Mouse (Mus musculus): ENCODE measurements at regions not wholly inside any gene's neighbourhood (a gene's known extent, or its start where the extent isn't known, plus 50 kb on each side); places are given as distances from the start of the nearest gene placed in this dataset.
"Not testable (repeated sequence)": the region's sequence is repeated elsewhere in the genome, so short reads cannot be mapped to it uniquely, and the experiment has no call there.

GRCm38 (mm10) chr1:42539541-42540520, 155.7 kb upstream of the Pou3f3 start:
- peak; percentile 76 for DNase-seq (ENCODE audit: low read depth, low spot score)

- no peak for DNase-seq (ENCODE audit: low read depth, low spot score)
Observed at GRCm38 (mm10) chr1:42541991-42542390, 153.6 kb upstream of the Pou3f3 start.

GRCm38 (mm10) chr1:42542846-42543549, 152.6 kb upstream of the Pou3f3 start:
- no peak for DNase-seq (ENCODE audit: low read depth, low spot score)

- no peak for DNase-seq (ENCODE audit: low read depth, low spot score)
Observed at GRCm38 (mm10) chr1:42546879-42547278, 148.7 kb upstream of the Pou3f3 start.

- DNase-seq (ENCODE audit: low read depth, low spot score), result no peak
Observed at GRCm38 (mm10) chr1:42557301-42557700, 138.3 kb upstream of the Pou3f3 start.

GRCm38 (mm10) chr1:42567640-42568039, 127.9 kb upstream of the Pou3f3 start:
- no peak for DNase-seq (ENCODE audit: low read depth, low spot score)

- DNase-seq (ENCODE audit: low read depth, low spot score), result no peak
Observed at GRCm38 (mm10) chr1:42585191-42585590, 110.4 kb upstream of the Pou3f3 start.

- no peak for DNase-seq (ENCODE audit: low read depth, low spot score)
Observed at GRCm38 (mm10) chr1:42588499-42588898, 107.1 kb upstream of the Pou3f3 start.

- DNase-seq (ENCODE audit: low read depth, low spot score), result no peak
Observed at GRCm38 (mm10) chr1:42589442-42589841, 106.1 kb upstream of the Pou3f3 start.

- no peak for DNase-seq (ENCODE audit: low read depth, low spot score)
Observed at GRCm38 (mm10) chr1:42591855-42592254, 103.7 kb upstream of the Pou3f3 start.

- DNase-seq (ENCODE audit: low read depth, low spot score), result no peak
Observed at GRCm38 (mm10) chr1:42597065-42597464, 98.5 kb upstream of the Pou3f3 start.

GRCm38 (mm10) chr1:42599238-42599637, 96.3 kb upstream of the Pou3f3 start:
- DNase-seq (ENCODE audit: low read depth, low spot score), result no peak

- DNase-seq (ENCODE audit: low read depth, low spot score), result no peak
Observed at GRCm38 (mm10) chr1:42606251-42606650, 89.3 kb upstream of the Pou3f3 start.

- not testable (repeated sequence) for DNase-seq (ENCODE audit: low read depth, low spot score)
Observed at GRCm38 (mm10) chr1:42607466-42608043, 88.0 kb upstream of the Pou3f3 start.

GRCm38 (mm10) chr1:42623766-42624165, 71.8 kb upstream of the Pou3f3 start:
- DNase-seq (ENCODE audit: low read depth, low spot score), result no peak

GRCm38 (mm10) chr1:42628800-42629199, 66.8 kb upstream of the Pou3f3 start:
- DNase-seq (ENCODE audit: low read depth, low spot score), result no peak

GRCm38 (mm10) chr1:42629465-42630261, 65.9 kb upstream of the Pou3f3 start:
- DNase-seq (ENCODE audit: low read depth, low spot score), result no peak

GRCm38 (mm10) chr1:42632286-42632685, 63.3 kb upstream of the Pou3f3 start:
- DNase-seq (ENCODE audit: low read depth, low spot score), result no peak

GRCm38 (mm10) chr1:42636558-42636957, 59.0 kb upstream of the Pou3f3 start:
- DNase-seq (ENCODE audit: low read depth, low spot score), result no peak

Measured in brain, embryonic 18.5 days (tissue).